Mouse (Mus musculus) inflammation-experienced regulatory T-cells, adult 6 months (primary cell): Measurements from ENCODE around the gene Ano1. TPM values are rescaled to one million over a fixed set of nuclear protein-coding genes. Genes with fewer than 3 reads are reported as not detected.

Experiments
- ATAC-seq: one replicate; pipeline ENCODE4 v1.8.0; 2017
- polyA plus RNA-seq, 3 experiments: library from polyadenylated mRNA; unstranded; fragments of 100-300 nt; shearing (Covaris generic); gene quantifications; one replicate each; pipeline ENCODE4 v1.2.1; 2017

The Ano1 gene
- polyA plus RNA-seq, 3 experiments from 2014 or later: not detected

DNA sequence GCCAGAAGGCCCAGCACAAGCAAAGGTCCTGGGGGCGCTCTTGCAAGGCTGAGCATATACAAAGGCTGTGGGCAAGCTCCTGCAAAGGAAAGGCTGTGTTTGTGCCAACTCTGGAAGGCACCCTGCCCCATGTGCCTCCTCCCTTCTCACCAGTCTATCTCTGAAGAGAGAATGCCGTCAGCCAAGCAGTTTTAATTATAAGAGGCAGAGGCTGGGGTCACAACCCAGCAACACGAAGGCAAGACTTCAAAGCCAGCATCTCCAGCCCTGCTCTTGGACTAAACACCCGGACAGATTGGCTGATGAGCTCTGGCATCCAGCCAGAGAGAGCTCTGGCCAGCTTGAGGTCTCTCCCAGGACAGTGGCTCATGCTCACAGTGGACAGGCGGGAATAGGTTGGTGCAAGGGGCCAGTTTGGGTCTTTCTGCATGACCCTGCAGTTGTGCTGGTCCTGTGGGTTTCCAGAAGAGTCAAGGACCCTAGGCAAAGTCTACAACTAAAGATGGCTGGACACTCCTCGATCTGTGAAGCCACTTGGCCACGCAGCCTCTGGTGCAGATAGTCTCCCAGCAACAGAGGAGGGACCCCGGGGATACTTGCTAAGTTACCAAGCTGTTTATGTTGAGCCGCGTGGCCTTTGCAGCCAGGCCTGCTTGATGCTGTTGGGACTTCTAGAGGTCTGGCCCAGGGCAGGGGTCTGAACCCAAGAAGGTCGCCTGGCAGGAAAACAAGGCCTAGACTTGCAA is 12.9 kb upstream of the Ano1 start:
- ATAC-seq: no peak

DNA sequence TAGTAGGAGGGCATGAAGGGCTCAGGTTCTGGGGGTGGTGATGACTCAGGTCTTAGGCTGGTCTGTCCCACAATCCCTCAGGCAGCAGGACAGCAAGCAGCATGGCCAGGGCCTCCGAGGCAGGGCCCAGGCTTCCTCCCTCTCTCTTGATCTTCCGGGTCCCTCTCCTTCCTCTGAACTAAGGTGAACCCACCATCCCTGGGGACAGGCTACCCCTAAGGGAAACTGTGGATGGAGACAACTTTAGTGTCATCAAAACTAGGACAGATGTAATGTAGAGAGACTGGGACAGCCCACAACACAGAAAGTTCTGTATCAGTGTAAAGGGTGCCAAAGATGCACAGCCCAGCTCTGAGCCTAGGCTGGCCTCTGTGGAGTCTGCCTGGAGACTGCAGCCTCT is 12.2 kb upstream of the Ano1 start:
- no peak for ATAC-seq

DNA sequence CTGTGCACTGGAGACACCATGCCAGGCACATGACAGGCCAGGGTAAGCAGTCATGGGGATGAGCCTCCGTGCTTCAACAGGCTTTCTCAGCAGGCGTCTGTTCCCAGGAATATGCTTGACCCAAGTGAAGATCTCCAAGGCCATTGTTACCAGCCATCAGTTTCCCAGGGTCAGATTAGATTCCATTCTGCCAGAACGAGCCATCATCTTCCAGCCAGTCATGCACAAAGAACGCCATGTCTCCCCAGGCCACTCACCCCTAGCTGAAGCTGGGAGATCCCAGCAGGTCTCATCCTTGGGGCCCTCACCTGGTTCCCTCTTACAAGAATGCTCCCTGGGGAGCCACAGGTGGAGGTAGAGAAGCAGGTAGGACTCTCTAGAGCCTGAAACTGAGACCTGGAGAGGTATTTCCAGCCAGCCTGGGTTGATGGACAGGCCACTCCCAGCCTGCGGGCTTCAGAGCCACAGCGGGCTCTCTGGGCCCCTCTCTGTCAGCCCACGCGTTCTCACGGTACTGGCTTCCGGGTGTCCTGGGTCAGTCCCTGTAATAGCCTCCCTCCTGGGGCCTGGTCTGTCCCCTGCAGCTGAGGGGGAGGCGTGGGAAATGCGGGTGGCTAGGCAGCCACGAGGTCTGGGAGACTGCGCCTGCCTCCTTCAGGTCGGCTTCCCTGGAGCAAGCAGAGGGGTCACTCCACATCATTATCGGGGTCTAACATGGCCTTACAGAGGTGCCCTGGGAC is 10.9 kb upstream of the Ano1 start:
- ATAC-seq: no peak

DNA sequence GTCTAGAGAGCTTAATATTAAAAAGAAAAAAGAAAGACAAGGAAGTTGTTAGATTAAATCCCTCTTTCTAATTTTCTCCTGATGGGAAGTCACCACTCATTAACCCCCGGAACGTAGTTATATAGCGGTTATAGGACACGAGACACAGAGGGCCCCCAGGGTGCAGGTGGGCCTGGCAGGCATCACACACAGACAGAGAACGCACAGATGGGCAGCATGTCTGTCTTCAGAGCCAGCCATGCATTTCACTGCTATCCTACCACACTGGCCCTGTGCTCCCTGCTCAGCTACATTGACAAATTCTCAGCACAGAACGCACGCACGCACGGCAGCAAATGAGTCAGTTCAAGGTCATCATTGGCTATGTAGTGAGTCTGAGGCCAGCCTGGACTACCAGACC is 8.5 kb upstream of the Ano1 start:
- ATAC-seq: no peak

DNA sequence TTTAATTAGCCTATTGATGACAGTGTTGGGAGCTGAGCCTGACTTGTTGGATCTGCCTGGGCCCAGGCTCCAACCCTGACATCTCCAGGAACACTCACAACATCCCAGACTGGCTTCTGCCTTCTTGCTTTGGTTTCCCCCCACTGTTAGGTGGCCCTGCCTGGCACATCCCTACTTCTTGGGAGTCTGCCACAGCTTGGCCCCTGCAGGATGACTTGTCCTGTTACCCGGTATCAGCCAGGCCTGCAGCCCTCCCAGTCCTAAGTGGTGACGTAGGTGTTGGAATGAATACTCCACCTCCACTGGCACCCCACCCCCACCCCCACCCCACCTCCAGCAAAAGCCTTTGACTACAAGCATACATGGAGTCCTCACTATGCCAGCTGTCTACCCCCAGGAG is 7.7 kb upstream of the Ano1 start:
- no peak for ATAC-seq

DNA sequence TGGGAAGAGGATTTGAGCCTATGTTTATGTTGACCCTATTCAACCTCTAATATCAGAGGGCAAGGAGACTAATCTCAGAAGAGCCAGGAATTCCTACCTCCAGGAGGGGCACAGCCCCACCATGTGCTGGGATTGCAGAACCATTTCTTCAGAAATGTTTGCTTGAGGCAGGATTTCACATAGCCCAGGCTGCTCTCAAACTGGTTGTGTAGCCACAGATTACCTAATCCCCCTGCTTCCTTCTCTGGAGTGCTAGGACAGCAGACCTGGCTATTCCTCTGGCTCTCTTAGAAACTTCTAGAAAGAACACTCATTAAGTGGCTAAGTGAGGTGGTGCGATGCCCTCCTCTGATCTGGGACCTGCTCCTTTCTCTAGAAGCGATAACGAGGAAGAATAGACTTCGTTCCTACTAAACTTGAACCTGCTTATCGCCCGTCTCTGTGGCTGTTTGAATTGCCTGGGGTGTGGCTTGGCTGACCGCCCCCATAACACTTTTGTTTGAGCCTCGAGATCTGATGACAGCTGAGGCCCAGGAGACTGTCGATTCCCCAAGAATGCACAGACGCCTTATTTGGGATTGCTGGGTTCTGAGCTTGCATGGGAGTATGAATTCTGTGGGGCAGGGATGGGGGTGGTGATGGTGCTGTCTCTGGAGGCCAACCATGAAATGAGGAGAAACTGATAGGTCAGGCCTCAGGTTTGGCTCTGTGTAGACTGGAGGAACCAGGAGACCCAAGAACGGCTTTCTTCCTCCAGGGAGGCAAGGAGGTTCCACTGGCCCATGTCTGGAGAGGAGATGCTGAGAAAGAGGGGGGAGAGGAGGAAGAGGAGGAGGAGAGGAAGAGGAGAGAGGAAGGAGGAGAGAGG is 4.0 kb upstream of the Ano1 start:
- no peak for ATAC-seq

DNA sequence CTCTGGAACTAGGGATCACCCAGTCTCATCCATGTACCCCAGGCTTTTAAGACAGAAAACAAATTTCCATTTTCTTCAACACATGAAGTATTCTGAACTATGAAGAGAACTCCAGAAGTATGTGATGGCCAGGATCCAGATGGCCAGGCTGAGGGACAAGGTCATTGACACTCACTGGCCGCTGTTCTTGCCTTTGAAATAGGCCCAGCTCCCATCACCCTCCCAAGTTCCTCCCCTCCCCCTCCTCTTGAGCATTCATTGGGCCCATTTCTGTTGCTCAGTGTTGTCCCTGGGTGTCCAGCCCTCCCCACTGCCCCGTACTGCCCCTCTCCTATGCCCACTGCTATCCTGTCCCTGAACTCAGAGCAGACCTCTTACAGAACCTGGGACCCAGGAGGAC is 2.9 kb upstream of the Ano1 start:
- no peak for ATAC-seq

DNA sequence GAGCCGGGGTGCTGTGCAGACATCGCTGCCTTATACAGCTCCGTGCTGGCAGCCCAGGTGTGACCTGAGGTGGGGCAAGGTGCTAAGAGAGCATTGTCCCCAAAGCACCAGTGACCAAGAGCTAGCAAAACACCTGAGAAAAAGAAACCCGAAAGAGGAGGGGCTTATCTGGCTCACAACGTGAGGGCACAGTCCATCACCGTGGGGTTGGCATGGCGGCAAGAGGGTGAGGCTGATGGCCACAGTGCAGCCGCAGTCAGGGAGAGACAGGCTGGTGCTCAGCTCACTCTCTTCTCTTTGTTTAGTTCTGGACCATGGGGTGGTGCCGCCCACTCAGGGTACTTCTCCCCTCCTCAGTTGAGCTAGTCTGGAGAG is 1.9 kb upstream of the Ano1 start:
- no peak for ATAC-seq

DNA sequence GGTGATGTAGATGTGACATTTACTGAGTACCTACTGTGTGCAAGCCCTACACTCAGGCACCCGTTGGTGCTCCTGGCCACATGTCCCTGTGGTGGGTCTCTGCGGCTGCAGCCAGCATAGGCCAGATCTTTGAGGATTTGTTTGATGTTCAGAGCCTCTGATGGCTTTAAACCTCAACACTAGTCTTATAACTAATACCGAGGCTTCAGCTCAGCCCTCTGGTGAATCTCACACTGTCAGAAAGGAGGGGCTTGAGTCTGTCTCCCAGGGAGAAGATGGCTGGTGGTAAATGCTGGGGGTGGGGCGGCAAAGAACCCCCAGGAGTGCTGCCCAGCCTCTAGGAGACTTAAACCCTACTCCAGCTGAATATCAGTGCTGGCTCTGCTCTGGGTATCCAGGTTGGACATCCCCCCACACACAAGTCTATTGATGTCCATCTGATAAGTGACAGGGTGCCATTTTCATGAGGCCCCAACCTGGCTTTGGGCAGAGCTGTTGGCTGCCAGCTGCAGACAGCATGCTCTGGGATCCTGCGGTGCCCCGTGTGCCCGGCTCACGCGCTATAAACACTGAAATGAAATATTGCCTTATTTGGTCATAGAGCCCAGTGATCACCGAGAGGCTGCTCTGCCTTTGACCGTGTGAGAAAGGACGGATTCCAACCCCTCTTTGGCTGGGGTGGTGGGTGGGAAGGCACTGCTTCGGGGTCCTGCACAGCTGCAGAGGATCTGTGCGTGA is 1.3 kb upstream of the Ano1 start:
- no peak for ATAC-seq

DNA sequence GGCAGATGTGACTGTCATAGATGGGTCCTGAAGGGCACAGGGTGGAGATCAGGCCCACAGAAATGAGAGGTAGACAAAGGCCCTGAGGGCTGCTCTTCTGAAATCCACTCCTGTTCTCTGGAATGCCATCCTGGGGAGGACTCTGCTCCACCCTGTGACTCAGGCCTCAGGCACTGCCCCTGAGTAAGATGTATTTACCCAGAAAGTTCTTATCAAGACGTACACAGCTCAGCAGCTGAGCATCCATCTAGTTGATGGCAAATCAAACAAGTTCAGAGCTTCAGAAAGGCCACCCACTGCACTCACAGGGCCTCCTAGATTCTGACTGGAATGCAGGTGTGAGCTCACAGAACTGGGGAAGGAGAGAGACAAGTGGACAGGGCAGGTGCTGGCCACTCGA is 4.0 kb downstream of the Ano1 start:
- ATAC-seq: no peak

DNA sequence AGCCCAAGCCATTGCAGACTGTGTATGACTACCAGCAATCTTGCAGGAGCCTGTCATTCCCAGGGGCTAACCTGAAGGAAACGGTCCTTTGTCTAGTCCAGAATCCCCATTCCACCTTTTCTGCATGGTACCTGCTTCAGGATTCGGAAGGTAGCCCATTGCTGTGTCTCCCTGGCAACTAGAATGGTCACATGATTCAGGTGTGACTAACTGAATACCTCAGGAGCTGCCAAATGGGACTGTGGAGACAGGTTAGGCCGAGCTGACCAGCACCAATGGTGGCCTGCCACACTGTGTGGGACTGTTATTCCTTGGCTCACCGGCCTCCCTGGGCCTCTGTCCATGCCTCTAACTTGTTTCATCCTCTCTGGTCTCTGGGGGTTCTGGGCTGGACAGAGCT is 5.3 kb downstream of the Ano1 start:
- ATAC-seq: no peak

DNA sequence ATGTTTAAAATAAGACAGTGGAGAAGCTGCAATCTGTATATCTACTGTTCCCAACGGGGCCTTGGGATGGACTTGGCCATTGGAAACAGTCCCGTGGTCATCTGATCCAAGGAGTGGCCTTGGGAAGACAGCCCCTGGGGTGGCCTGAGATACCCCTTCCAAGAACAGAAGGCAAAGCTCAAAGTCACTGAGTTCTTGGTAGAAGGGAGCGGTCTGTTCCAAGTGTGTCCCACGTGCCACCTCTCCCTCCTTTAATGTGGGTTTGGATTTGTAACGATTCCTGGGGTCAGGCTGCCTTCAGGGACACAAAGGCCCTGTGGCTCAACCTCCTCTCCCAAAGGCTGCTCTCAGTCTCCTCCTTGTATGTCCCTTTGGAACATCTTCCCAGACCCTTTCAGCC is 7.9 kb downstream of the Ano1 start:
- no peak for ATAC-seq

DNA sequence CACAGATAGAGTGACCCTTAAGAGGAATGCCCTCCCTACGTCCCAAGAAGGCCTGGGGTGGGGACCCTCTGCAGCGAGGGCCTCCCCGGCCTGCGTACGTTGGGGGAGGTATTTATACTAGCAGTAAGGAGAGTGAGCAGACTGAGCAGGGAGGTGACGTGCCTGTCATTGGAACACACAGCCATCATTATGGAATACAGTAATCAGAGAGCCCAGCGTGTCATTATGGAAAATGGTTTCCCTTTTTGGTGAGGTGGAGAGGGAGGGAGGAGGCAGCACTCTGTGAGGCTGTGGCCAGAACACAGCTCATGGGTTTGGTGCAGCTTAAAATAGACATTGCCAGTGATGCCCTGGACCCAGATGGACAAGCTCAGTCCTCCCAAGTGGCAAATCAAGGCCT is 11.1 kb downstream of the Ano1 start:
- no peak for ATAC-seq

DNA sequence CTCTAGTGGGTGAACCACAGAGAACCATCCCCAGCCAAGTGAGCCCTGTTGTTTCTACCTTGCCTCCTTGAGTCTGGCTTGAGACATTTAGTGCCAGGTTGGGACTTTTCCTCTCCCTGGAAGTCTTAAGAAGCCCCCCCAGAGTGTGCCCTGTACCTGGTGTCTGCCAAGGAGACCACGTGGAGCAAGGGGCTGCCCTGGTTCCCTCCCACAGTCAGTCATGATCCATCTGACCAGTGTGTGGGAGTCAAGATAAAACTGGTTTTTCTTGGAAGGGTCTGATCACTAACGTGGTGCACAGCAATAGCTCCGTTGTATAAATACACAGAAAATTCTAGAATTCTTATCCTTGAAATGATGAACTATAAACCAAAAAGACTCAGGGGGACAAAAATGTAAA is 12.0 kb downstream of the Ano1 start:
- no peak for ATAC-seq

DNA sequence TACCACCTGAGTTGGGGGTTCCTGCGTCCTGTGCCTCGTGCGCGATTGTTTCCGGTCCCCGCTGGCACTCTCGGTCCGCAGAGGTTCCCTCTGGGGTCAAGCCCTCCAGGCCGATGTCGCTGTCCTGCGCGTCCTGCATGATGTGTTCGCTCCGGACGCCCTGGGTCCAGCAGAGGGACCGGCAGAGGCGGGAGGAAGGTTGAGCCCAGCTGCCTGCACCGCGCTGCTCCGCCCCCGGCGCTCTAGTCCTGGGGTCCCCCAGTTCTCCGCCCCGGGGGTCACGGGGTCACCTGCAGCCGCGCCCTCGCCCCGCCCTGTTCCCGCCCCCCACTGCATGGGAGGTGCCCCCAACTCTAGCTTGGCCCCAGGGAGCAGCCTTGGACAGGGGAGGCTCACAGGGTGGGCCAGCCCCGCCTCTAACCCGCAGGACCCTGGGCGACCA is 13.4 kb downstream of the Ano1 start:
- ATAC-seq: no peak

DNA sequence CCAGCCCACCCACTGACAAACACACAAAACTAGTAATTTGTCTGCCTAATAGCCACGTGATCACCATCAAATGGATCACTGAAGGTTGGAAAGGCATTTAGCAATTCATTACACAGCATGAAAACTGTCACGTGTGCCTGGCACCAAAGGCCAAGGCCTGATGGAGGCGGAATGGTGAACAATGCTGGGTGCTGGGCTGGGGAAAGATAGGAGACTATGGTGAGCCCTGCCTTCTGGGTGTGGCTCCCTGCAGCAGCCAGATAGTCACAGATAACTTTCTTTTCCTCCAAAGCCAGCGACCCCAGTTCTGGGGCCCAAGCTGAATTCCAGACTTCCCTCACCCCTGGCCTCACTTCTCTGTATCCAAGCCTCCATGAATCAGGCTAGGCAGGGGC is 19.9 kb downstream of the Ano1 start:
- ATAC-seq: no peak

DNA sequence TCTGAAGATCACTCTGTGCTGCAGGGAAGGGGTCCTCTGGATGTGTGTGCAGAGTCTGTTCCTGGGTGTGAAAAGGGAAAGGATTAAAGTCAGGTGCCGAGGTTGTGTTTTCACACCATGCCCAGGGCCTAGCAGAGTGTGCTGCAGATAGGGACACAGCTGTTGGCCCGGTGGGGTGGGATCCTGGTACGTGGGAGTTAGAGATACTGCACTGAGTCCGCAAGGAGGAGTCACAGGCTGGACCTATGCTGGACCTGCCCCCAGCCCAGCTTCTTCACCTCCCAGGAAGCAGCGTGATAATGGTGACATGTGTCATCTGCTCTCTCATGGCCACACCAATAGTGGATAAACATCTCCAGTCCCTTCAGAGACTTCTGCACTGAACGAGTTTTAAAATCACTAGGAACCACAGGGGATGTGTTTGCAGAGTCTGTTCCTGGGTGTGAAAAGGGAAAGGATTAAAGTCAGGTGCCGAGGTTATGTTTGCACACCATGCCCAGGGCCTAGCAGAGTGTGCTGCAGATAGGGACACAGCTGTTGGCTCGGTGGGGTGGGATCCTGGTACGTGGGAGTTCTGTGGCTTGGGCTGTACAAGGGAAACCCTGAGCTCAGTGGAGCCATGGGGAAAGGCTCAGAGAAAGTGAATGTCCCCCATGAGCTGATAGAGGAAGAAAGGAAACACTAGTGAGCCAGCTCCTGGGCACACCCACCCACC is 20.4 kb downstream of the Ano1 start:
- no peak for ATAC-seq

DNA sequence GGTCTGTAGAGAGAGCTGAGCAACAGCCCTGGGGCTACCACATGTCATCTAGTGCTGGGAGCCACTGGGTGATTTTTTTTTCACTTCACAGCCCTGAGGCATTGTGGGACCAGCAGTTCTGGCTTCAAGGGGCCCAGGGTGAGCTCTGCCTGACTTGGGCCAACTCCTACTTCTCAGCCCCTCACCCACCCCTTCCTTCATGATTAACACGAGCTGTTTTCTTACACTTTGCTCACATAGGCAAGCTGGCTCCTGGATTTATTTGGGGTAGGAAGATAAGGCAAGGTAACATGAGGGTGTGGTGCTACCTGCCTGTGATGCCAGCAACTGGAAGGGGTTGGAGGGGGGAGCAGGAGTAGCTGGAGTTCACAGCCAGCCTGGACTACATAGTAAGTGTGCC is 27.5 kb downstream of the Ano1 start:
- ATAC-seq: no peak

DNA sequence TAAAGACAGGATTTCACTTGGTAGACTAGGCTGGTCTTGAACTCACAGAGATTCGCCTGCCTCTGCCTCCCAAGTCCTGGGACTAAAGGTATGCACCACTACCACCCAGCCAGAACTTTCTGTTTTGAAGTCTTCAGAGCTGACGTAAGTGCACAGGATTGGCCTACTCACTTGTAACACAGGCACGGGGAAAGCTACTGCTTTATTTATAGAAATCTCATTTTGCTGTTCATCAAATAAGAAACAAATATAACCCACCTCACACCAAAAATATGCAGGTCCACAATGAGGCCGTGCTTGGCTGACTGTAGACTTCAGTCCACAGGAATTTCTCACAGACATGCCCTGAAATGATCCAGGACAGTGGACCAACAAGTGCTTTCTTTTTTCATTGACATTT is 31.8 kb downstream of the Ano1 start:
- ATAC-seq: no peak

DNA sequence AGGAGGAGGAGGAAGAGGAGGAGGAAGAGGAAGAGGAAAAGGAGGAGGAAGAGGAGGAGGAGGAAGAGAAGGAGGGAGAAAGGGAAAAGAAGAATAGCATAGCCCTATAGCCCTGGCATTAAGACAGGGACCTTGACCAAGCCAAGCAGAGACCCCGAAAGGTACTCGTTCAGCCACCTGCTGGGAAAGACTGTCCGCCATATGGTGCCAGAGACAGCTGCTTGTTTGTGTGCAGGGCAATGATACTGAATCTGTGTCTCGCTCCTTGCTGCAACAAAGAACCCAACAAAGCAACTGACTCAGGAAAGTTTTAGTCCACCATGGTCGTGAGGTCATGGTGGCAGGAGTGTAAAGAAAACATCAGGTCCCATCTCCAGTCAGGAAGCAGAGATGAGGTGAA is 34.0 kb downstream of the Ano1 start:
- ATAC-seq: no peak

DNA sequence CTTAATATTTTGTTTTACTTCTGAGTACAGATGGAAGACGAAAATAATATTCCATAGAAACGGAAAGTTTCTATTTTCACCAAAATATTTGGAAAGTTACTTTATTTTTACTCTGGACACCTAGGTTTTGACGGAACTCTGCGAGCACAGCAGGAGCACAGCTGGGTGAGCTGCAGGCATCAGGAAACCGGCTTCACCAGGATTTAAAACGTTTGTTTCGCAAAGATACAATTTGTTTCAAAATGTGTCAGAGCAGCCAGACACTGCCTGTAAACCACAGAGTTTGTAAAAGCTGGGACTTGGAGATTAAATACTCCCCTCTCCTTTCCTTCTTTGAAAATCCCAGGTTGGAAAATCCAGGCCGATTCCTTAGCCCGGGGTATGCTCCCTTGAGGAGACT is 53.9 kb downstream of the Ano1 start:
- no peak for ATAC-seq
